Comparison of ENCODE assay signal across 15 mouse cellular contexts in genomic region chr1:105982496-105983364, GRCm38 (mm10). TPM values are rescaled to one million over a fixed set of nuclear protein-coding genes. Genes with fewer than 3 reads are reported as not detected.
A peak's percentile ranks its signal among the peaks of the same experiment; 100 is the strongest.
DNase-seq lines count a peak whose midpoint lies in the region; ATAC-seq and TF ChIP-seq lines count a peak whose summit lies in the region.
"Had no signal": no experiment of that assay in that cellular context is flagged by ENCODE, and none has a peak within 500 bp of the region (broad histone marks: within the 10 kb centered on the region; RNA-seq: fewer than 3 reads in every experiment).

No protein-coding gene starts in this region.

- H3K9me3 ChIP-seq in heart, postnatal 0 days (replicated peaks; ENCODE audit: control insufficient read depth, low read length), result no peaks in the 10 kb centered on the region; the same call in 1 of the 2 replicates
- no peaks in the 10 kb centered on the region for H3K9me3 ChIP-seq in hindbrain, postnatal 0 days (ENCODE audit: low read length)
- H3K9me3 ChIP-seq: forebrain, embryonic 13.5 days; heart, embryonic 15.5 days; liver, embryonic 12.5 days; midbrain, embryonic 13.5 days had no signal

- no peak overlapping the region for H3K4me3 ChIP-seq in heart, postnatal 0 days (ENCODE audit: low read depth, low read length)
- no peak overlapping the region for H3K4me3 ChIP-seq in hindbrain, postnatal 0 days (ENCODE audit: low read length)
- H3K4me3 ChIP-seq: forebrain, embryonic 13.5 days; heart, embryonic 15.5 days; liver, embryonic 12.5 days; midbrain, embryonic 13.5 days had no signal

- H3K36me3 ChIP-seq in heart, postnatal 0 days (replicated peaks; ENCODE audit: control insufficient read depth, insufficient read depth, low read length), result 0 out of 2 replicates have a peak, but pooled peaks cover 4% of the 10 kb centered on the region
- no peaks in the 10 kb centered on the region for H3K36me3 ChIP-seq in hindbrain, postnatal 0 days (ENCODE audit: insufficient read depth, low read length)
- H3K36me3 ChIP-seq: heart, embryonic 15.5 days; liver, embryonic 12.5 days; midbrain, embryonic 13.5 days had no signal

- H3K9ac ChIP-seq in heart, postnatal 0 days (replicated peaks; ENCODE audit: low read depth, low read length), result no peak overlapping the region
- H3K9ac ChIP-seq in hindbrain, postnatal 0 days (replicated peaks; ENCODE audit: low read length), result no peak overlapping the region
- H3K9ac ChIP-seq: forebrain, embryonic 13.5 days; heart, embryonic 15.5 days; liver, embryonic 12.5 days; midbrain, embryonic 13.5 days had no signal

- no peaks in the 10 kb centered on the region for H3K27me3 ChIP-seq in heart, postnatal 0 days (ENCODE audit: control insufficient read depth, insufficient read depth, low read length)
- H3K27me3 ChIP-seq in hindbrain, postnatal 0 days (ENCODE audit: insufficient read depth, low read length), result no peaks in the 10 kb centered on the region
- H3K27me3 ChIP-seq: forebrain, embryonic 13.5 days; heart, embryonic 15.5 days; liver, embryonic 12.5 days; midbrain, embryonic 13.5 days had no signal

- H3K4me1 ChIP-seq in heart, postnatal 0 days (ENCODE audit: control insufficient read depth, insufficient read depth), result peaks cover 4% of the 10 kb centered on the region; the same call in 1 of the 2 replicates
- no peaks in the 10 kb centered on the region for H3K4me1 ChIP-seq in hindbrain, postnatal 0 days (ENCODE audit: insufficient read depth, low read length)
- H3K4me1 ChIP-seq: forebrain, embryonic 13.5 days; midbrain, embryonic 13.5 days had no signal

- 31% methylated on average over 6 of the region's 6 CpGs for WGBS in heart, postnatal 0 days
- WGBS in hindbrain, postnatal 0 days, result 62% methylated on average over 6 of the region's 6 CpGs

- TF ChIP-seq CTCF in heart, postnatal 0 days (IDR thresholded peaks at IDR 0.05; ENCODE audit: low read depth), result no peak
- TF ChIP-seq CTCF in hindbrain, postnatal 0 days (IDR thresholded peaks at IDR 0.05; ENCODE audit: low read depth), result no peak

- intact Hi-C loops in heart, postnatal 25 days (cut with DNase I), result no loop called here

- peak; percentile 65 for DNase-seq in heart, adult 8-10 months (ENCODE audit: low spot score)
- no peak for DNase-seq in heart, postnatal 25 days (ENCODE audit: low spot score)
- peak; percentile 78 for DNase-seq in 3T3-L1 (ENCODE audit: low read depth, low spot score)
- DNase-seq in adrenal gland, adult 8-10 months, result peak; percentile 56
- DNase-seq in heart, postnatal 0 days (ENCODE audit: low spot score), result no peak
- DNase-seq in hindbrain, postnatal 0 days (ENCODE audit: low spot score), result no peak
- no peak for DNase-seq in urinary bladder, postnatal 25 days (ENCODE audit: low spot score)
- DNase-seq: right cerebral cortex, postnatal 14 days; thymus, postnatal 4 days had no signal

- no peak for ATAC-seq in heart, postnatal 0 days (ENCODE audit: insufficient read depth, low read depth)
- no peak for ATAC-seq in hindbrain, postnatal 0 days
- ATAC-seq in CD4-positive, CD25-positive, alpha-beta regulatory T cell, adult 4 months, result no peak
- ATAC-seq: forebrain, embryonic 13.5 days; intestine, postnatal 0 days; liver, embryonic 12.5 days; midbrain, embryonic 13.5 days had no signal

- TF ChIP-seq EP300 in heart, postnatal 0 days (IDR thresholded peaks at IDR 0.05; ENCODE audit: low read depth), result no peak

- H3K27ac ChIP-seq in heart, postnatal 0 days (ENCODE audit: low read depth), result peak overlapping the region; percentile 4; the same call in 1 of the 2 replicates
- no peak overlapping the region for H3K27ac ChIP-seq in hindbrain, postnatal 0 days
- H3K27ac ChIP-seq: forebrain, embryonic 13.5 days; liver, embryonic 12.5 days; midbrain, embryonic 13.5 days had no signal

- H3K4me2 ChIP-seq in heart, postnatal 0 days (ENCODE audit: low read depth, low read length), result no peak overlapping the region
- H3K4me2 ChIP-seq in hindbrain, postnatal 0 days (ENCODE audit: low read depth, low read length), result no peak overlapping the region
- H3K4me2 ChIP-seq: forebrain, embryonic 13.5 days; heart, embryonic 15.5 days; liver, embryonic 12.5 days; midbrain, embryonic 13.5 days had no signal

RNA-seq across cellular contexts. Expression of gene Zcchc2, which starts 7.5 kb away (rescaled TPM):
- total RNA-seq in heart, adult 8-10 months (2022), result 10 to 100 TPM in 1 of 4 experiments, 1 to 10 TPM in 3; 7.9 to 10.5 (median 10.0) TPM
- 1 to 10 TPM; 8.2 to 8.5 TPM for total RNA-seq in heart, postnatal 25 days (2021)
- 10 to 100 TPM; 18.1 to 20.1 (median 19.8) TPM for total RNA-seq in adrenal gland, adult 8-10 months (2022)
- total RNA-seq in heart, postnatal 0 days (2014; rRNA removed; ENCODE audit: low replicate concordance), result 6.6 and 9.5 TPM in 2 replicates
- polyA plus RNA-seq in heart, postnatal 0 days (2015; fragmentation: Nextera tagmentation; extraction: Ambion mirVana), result 1.1 TPM in 2 replicates
- 14.3 and 17.0 TPM in 2 replicates for total RNA-seq in hindbrain, postnatal 0 days (2014; rRNA removed)
- 2.3 TPM in 2 replicates for polyA plus RNA-seq in hindbrain, postnatal 0 days (2015; fragmentation: Nextera tagmentation; extraction: Ambion mirVana)
- 1 to 10 TPM; 7.3 to 8.8 TPM for polyA plus RNA-seq in CD4-positive, CD25-positive, alpha-beta regulatory T cell, adult 4 months (2017; shearing (Covaris generic))

Comparison
In these comparisons a context has a peak if more than half of its experiments do, and no peak if none do; other contexts are left out.
1. DNase-seq: peak in heart, adult 8-10 months (single experiment), 3T3-L1 (single experiment) and adrenal gland, adult 8-10 months (single experiment); none in heart, postnatal 25 days (single experiment), heart, postnatal 0 days (single experiment), hindbrain, postnatal 0 days (single experiment) and urinary bladder, postnatal 25 days (single experiment).